Mouse (Mus musculus): ENCODE data around the gene Rptor.

- no peak for TF ChIP-seq EP300 (IDR thresholded peaks at IDR 0.05; ENCODE audit: insufficient read depth, low read depth, low read length)
- TF ChIP-seq CTCF (IDR thresholded peaks at IDR 0.05), result no peak
Observed at GRCm38 (mm10) chr11:119889966-119890365, 287.3 kb downstream of the Rptor start.

Data from heart, adult 2 months (tissue).